Mouse (Mus musculus) spleen, adult 2 months (tissue): ENCODE results near the gene Arid1a.

Experiments
- CTCF ChIP-seq: fragments of 200-500 bp; IDR thresholded peaks from 2 replicates; pipeline ENCODE4 v1.5.1; 2011; ENCODE audit warnings: mild to moderate bottlenecking, inconsistent platforms; ENCODE audit not compliant: insufficient read depth, insufficient read length, insufficient replicate concordance; ENCODE audit errors: extremely low read depth
- POLR2A ChIP-seq: fragments of 200-500 bp; IDR thresholded peaks from 2 replicates; pipeline ENCODE4 v1.6.1; 2011; ENCODE audit warnings: low read depth, low read length, inconsistent platforms

DNA sequence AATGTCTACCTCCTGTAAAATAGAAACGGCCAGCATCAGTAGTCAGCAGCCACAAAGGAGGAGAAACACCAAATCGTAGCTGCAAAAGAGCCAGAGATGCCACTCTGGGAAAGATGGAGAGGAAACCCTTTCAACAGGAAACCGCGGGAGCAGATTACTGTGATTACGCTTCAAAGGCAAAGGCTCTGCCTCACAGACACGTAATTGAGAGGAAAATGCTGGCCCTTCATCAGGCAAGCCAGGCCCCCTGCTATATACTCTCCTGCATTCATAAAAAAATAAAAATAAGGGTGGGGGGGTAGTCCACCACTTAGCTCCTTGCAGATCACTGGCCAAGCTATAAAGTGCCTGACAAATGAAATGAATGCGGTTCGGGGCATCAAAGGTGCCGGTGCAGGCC is 28.3 kb downstream of the Arid1a start:
- no peak for TF ChIP-seq CTCF
- no peak for TF ChIP-seq POLR2A
